Mouse (Mus musculus) lung, embryonic 16.5 days (tissue): ENCODE measurements at regions not wholly inside any gene's neighbourhood (a gene's known extent, or its start where the extent isn't known, plus 50 kb on each side); places are given as distances from the start of the nearest gene placed in this dataset.

Experiments used
- ATAC-seq: fragments of 200-750 bp; cut with Nextera tagmentation; 2 replicates; pipeline ENCODE4 v1.8.0; 2017; ENCODE audit warnings: low read depth, mild to moderate bottlenecking, moderate library complexity
- H3K27ac ChIP-seq: fragments of 300-500 bp; sonication (generic); 2 replicates; pipeline ENCODE4 v1.5.1; 2014; ENCODE audit warnings: mild to moderate bottlenecking, control low read depth, low read length
- H3K27me3 ChIP-seq: fragments of 300-500 bp; sonication (generic); 2 replicates; pipeline ENCODE4 v1.6.1; 2014; ENCODE audit warnings: low read depth, low read length, mixed read lengths; ENCODE audit not compliant: control insufficient read depth, insufficient read depth
- H3K36me3 ChIP-seq: fragments of 300-500 bp; sonication (generic); 2 replicates; pipeline ENCODE4 v1.6.1; 2014; ENCODE audit warnings: low read length; ENCODE audit not compliant: control insufficient read depth, insufficient read depth
- H3K4me1 ChIP-seq: fragments of 300-500 bp; sonication (generic); replicated peaks from 2 replicates; pipeline ENCODE4 v1.6.1; 2014; ENCODE audit warnings: low read length, mixed read lengths; ENCODE audit not compliant: control insufficient read depth, insufficient read depth
- H3K4me2 ChIP-seq: fragments of 300-500 bp; sonication (generic); 2 replicates; pipeline ENCODE4 v1.6.1; 2014; ENCODE audit warnings: low read depth, low read length, control low read depth
- H3K4me3 ChIP-seq: fragments of 300-500 bp; sonication (generic); 2 replicates; pipeline ENCODE4 v1.5.1; 2014; ENCODE audit warnings: mild to moderate bottlenecking, low read length, control low read depth
- H3K9ac ChIP-seq: fragments of 300-500 bp; sonication (generic); 2 replicates; pipeline ENCODE4 v1.6.1; 2014; ENCODE audit warnings: low read length, control low read depth
- H3K9me3 ChIP-seq: fragments of 300-500 bp; sonication (generic); 2 replicates; pipeline ENCODE4 v1.6.1; 2016; ENCODE audit warnings: low read length; ENCODE audit not compliant: control insufficient read depth
- WGBS: fragments of 180-500 bp; shearing (Covaris S2); extraction: QIAGEN DNeasy Blood & Tissue Kit; methylation state at CpG from one replicate; pipeline ENCODE4 v1.1.7; 2014; 5-methylcytosine and 5-hydroxymethylcytosine counted together

GRCm38 (mm10) chr3:7973287-7973686 is 1353.0 kb upstream of the 1700008P02Rik start:
- 49% methylated on average over 3 of the region's 3 CpGs for WGBS
- Histone ChIP-seq H3K4me1 (no peaks in the 10 kb centered on the region), H3K9ac (no peak overlapping the region), H3K4me2 (no peak overlapping the region), H3K27me3 (no peaks in the 10 kb centered on the region), H3K36me3 (no peaks in the 10 kb centered on the region), H3K4me3 (no peak overlapping the region), H3K27ac (no peak overlapping the region), H3K9me3 (no peaks in the 10 kb centered on the region)
- no peak for ATAC-seq

- H3K9me3 ChIP-seq: no peaks in the 10 kb centered on the region
- no peak overlapping the region for H3K9ac ChIP-seq
- ATAC-seq: no peak
- no peaks in the 10 kb centered on the region for H3K4me1 ChIP-seq
- WGBS: 81% methylated on average over 1 of the region's 1 CpGs
- H3K4me2 ChIP-seq: no peak overlapping the region
- H3K27me3 ChIP-seq: no peaks in the 10 kb centered on the region
- no peak overlapping the region for H3K4me3 ChIP-seq
- H3K27ac ChIP-seq: no peak overlapping the region
- no peaks in the 10 kb centered on the region for H3K36me3 ChIP-seq
Observed at GRCm38 (mm10) chr3:7953911-7954310, 1333.7 kb upstream of the 1700008P02Rik start.

- Histone ChIP-seq H3K9me3 (no peaks in the 10 kb centered on the region), H3K4me1 (no peaks in the 10 kb centered on the region), H3K9ac (no peak overlapping the region), H3K4me2 (no peak overlapping the region), H3K36me3 (no peaks in the 10 kb centered on the region), H3K27me3 (no peaks in the 10 kb centered on the region), H3K4me3 (no peak overlapping the region), H3K27ac (no peak overlapping the region)
- no peak for ATAC-seq
- 55% methylated on average over 8 of the region's 8 CpGs for WGBS
Observed at GRCm38 (mm10) chr3:7943646-7944381, 1323.6 kb upstream of the 1700008P02Rik start.
